Mouse (Mus musculus): ENCODE data around the gene Hist1h2ao. TPM values are rescaled to one million over a fixed set of nuclear protein-coding genes. Genes with fewer than 3 reads are reported as not detected.

Gene Hist1h2ao
- 9,267 and 13,368 TPM in 2 replicates for polyA plus RNA-seq (2012)

DNA sequence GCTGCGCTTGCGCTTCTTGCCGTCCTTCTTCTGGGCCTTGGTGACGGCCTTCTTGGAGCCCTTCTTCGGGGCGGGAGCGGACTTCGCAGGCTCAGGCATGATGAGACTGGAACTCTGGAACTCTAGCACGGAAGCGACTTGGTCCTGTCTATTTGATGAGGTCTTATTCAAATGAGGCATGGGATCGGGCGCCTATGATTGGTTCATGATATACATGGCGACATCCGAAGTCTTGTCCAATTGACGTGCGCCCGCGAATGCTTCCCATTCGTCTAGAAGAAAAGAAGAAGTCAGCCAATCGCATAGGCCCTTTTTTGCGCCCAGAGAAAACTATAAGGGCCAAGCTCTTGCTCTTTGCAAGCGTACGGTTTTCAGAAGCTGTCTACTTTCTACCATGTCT lies at the start of gene Hist1h2ao, which contains the start of gene Hist1h2bq:
Gene Hist1h2ao (plus strand): TSS at position 393 of the 400 bp plus-strand sequence.
Gene Hist1h2bq (minus strand): TSS at position 125 of the 400 bp plus-strand sequence.

DNA sequence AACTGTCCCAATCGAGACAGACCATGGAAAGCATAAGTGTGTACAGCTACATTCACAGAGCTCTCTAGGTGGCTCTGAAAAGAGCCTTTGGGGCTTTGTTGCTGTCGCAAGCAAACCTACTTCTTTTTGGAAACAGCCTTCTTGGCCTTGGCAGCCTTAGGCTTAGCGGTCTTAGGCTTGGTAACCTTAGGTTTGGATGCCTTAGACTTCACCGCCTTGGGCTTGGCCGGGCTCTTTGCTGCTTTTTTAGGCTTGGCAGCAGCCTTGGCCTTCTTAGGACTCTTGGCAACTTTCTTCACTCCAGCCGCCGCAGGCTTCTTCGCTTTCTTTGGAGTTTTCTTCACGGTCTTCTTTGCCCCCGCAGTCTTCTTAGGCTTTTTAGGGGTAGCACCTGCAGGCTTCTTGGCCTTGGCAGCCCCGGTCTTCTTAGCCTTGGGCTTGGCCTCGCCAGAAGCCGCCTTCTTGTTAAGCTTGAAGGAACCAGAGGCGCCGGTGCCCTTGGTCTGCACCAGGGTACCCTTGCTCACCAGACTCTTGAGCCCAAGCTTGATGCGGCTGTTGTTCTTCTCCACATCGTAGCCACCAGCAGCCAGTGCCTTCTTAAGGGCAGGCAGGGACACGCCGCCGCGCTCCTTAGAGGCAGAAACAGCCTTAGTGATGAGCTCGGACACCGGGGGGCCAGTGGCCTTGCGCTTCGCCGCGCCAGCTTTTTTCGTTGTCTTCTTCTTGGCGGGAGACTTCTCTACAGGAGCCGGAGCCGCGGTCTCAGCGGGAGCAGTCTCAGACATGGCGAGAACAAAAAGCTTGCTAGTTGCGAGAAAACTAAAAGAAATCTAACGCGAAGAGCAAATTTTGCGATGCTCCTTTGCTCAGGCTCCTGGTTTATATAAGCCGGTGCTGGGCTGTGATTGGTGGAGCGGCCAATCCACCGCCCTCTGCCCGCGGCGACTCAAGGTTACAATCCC lies 30.2 kb upstream of the Hist1h2ao start, which contains the start of gene Hist1h1b:
Gene Hist1h1b (minus strand): TSS at position 859 of the 965 bp plus-strand sequence.

DNA sequence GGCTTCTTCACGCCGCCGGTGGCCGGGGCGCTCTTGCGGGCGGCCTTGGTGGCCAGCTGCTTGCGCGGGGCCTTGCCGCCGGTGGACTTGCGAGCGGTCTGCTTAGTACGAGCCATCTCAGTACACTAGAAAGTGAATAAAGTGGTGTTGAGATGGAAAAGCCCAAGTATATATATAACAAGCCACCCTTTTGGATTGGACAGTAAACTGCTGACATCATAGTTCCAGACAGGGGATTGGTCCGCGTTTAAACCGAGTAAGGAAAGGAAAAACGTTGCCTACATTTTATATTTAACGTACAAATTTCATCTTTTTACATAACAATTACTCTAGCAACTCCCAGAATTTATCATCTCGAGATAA lies 27.0 kb upstream of the Hist1h2ao start, which contains the start of gene Hist1h3i:
Gene Hist1h3i (minus strand): TSS at position 116 of the 363 bp plus-strand sequence.

DNA sequence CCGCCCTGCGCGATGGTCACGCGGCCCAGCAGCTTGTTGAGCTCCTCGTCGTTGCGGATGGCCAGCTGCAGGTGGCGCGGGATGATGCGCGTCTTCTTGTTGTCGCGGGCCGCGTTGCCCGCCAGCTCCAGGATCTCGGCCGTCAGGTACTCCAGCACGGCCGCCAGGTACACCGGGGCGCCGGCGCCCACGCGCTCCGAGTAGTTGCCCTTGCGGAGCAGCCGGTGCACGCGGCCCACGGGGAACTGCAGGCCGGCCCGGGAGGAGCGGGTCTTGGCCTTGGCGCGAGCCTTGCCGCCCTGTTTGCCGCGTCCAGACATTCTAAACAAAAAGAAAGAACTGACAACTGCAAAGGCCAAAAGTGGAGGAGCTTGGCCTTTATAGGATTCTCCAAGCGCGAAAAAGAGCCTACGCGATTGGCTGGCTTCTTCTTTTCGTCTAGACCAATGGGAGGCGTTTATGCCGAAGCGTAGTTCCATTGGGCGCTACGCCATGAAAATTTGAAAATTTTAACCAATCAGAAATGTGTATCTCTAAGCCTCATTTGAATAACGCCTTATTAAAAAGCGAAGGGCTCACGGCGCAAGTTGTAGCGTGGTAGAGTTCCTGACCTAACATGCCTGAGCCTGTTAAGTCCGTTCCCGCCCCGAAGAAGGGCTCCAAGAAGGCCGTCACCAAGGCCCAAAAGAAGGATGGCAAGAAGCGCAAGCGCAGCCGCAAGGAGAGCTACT lies 23.2 kb upstream of the Hist1h2ao start, which contains the start of the genes Hist1h2an and Hist1h2bp:
Gene Hist1h2an (minus strand): TSS at position 320 of the 731 bp plus-strand sequence.
Gene Hist1h2bp (plus strand): TSS at position 563 of the 731 bp plus-strand sequence.

DNA sequence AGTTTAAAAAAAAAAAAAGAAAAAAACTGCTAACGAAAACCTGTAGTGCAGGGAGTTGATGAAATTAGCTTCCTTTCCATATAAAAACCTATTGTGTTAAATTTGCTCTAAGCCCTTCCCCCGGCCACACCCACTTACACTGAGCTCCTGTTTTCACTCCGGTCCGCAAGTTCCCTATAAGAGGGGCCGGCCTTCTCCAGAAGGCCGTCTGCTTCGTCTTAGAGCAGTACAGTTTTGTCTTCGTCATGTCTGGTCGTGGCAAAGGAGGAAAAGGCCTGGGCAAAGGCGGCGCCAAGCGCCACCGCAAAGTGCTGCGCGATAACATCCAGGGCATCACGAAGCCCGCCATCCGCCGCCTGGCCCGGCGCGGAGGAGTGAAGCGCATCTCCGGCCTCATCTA lies 1.3 kb downstream of the Hist1h2ao start, which contains the start of gene Hist1h4m:
Gene Hist1h4m (plus strand): TSS at position 208 of the 400 bp plus-strand sequence.

DNA sequence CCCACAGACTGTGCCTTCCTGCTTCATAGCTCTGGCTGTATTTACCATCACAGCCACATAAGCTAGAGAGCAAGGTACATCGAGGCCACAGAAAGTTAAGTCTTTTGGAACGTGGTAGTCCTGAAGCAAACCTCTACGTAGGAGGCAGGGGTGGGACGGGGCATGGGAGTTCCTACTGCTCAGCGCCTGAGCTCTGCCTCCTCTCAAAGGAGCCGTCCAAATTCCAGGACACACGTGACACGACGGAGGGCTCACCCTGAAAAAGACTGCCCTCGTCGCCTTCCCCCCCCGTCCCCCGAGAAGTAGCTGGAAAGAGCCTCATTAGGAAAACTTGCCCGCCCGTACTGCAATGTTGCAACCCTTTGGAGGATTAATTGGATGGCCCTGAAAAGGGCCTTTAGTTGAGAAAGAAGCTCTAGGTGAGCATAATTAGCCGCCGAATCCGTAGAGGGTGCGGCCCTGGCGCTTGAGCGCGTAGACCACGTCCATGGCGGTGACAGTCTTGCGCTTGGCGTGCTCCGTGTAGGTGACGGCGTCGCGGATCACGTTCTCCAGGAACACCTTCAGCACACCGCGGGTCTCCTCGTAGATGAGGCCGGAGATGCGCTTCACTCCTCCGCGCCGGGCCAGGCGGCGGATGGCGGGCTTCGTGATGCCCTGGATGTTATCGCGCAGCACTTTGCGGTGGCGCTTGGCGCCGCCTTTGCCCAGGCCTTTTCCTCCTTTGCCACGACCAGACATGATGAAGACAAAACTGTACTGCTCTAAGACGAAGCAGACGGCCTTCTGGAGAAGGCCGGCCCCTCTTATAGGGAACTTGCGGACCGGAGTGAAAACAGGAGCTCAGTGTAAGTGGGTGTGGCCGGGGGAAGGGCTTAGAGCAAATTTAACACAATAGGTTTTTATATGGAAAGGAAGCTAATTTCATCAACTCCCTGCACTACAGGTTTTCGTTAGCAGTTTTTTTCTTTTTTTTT lies 21.4 kb downstream of the Hist1h2ao start, which contains the start of gene Hist1h4n:
Gene Hist1h4n (minus strand): TSS at position 779 of the 977 bp plus-strand sequence.

DNA sequence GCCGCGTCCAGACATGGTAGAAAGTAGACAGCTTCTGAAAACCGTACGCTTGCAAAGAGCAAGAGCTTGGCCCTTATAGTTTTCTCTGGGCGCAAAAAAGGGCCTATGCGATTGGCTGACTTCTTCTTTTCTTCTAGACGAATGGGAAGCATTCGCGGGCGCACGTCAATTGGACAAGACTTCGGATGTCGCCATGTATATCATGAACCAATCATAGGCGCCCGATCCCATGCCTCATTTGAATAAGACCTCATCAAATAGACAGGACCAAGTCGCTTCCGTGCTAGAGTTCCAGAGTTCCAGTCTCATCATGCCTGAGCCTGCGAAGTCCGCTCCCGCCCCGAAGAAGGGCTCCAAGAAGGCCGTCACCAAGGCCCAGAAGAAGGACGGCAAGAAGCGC lies 23.2 kb downstream of the Hist1h2ao start, which contains the start of the genes Hist1h2ap and Hist1h2br:
Gene Hist1h2ap (minus strand): TSS at position 47 of the 400 bp plus-strand sequence.
Gene Hist1h2br (plus strand): TSS at position 283 of the 400 bp plus-strand sequence.

Other genes starting within 250 kb of the Hist1h2ao start
- gene Olfr1364, start 228.7 kb upstream of the Hist1h2ao start, polyA plus RNA-seq (2012) = not detected in 2 replicates
- not detected in 2 replicates for gene Olfr1362, start 196.4 kb upstream of the Hist1h2ao start, polyA plus RNA-seq (2012)
- not detected in 2 replicates for gene Olfr11, start 167.9 kb upstream of the Hist1h2ao start, polyA plus RNA-seq (2012)
- gene Olfr1361, start 147.1 kb upstream of the Hist1h2ao start, polyA plus RNA-seq (2012) = 0.03 TPM in 1 of 2 replicates, not detected in the other
- gene Olfr1360, start 133.1 kb upstream of the Hist1h2ao start, polyA plus RNA-seq (2012) = not detected in 2 replicates
- gene Olfr1359, start 112.4 kb upstream of the Hist1h2ao start, polyA plus RNA-seq (2012) = not detected in 2 replicates
- gene Hist1h2bl, start 94.3 kb upstream of the Hist1h2ao start, polyA plus RNA-seq (2012) = 1.1 and 2.1 TPM in 2 replicates
- gene Hist1h2ai, start 94.0 kb upstream of the Hist1h2ao start, polyA plus RNA-seq (2012) = 16.6 and 27.9 TPM in 2 replicates
- gene Hist1h3h, start 92.8 kb upstream of the Hist1h2ao start, polyA plus RNA-seq (2012) = 27.0 and 31.9 TPM in 2 replicates
- 1.7 and 4.9 TPM in 2 replicates for gene Hist1h2bm, start 88.4 kb upstream of the Hist1h2ao start, polyA plus RNA-seq (2012)
- gene Hist1h4j, start 75.4 kb upstream of the Hist1h2ao start, polyA plus RNA-seq (2012) = 2.5 and 5.2 TPM in 2 replicates
- gene Hist1h4k, start 60.0 kb upstream of the Hist1h2ao start, polyA plus RNA-seq (2012) = 19.1 and 29.2 TPM in 2 replicates
- 83.4 and 107 TPM in 2 replicates for gene Hist1h2ak, start 56.6 kb upstream of the Hist1h2ao start, polyA plus RNA-seq (2012)
- gene Hist1h2bn, start 56.3 kb upstream of the Hist1h2ao start, polyA plus RNA-seq (2012) = 6.8 and 17.1 TPM in 2 replicates
- 5.0 and 8.4 TPM in 2 replicates for gene Hist1h1b, start 29.8 kb upstream of the Hist1h2ao start, polyA plus RNA-seq (2012)
- gene Hist1h3i, start 27.1 kb upstream of the Hist1h2ao start, polyA plus RNA-seq (2012) = 37.8 and 49.3 TPM in 2 replicates
- gene Hist1h2an, start 23.2 kb upstream of the Hist1h2ao start, polyA plus RNA-seq (2012) = 29.4 and 41.7 TPM in 2 replicates
- 0.74 TPM in 2 replicates for gene Hist1h2bp, start 23.0 kb upstream of the Hist1h2ao start, polyA plus RNA-seq (2012)
- gene Hist1h2bq, start 268 bp upstream of the Hist1h2ao start, polyA plus RNA-seq (2012) = 2.3 and 7.9 TPM in 2 replicates
- 48.0 and 58.9 TPM in 2 replicates for gene Hist1h4m, start 1.3 kb downstream of the Hist1h2ao start, polyA plus RNA-seq (2012)
- gene Hist1h4n, start 21.7 kb downstream of the Hist1h2ao start, polyA plus RNA-seq (2012) = 4.8 and 10.5 TPM in 2 replicates
- 6,142 and 6,696 TPM in 2 replicates for gene Hist1h2ap, start 23.0 kb downstream of the Hist1h2ao start, polyA plus RNA-seq (2012)
- gene Hist1h2br, start 23.3 kb downstream of the Hist1h2ao start, polyA plus RNA-seq (2012) = 5.8 TPM in 1 of 2 replicates, not detected in the other
- gene Zfp184, start 134.6 kb downstream of the Hist1h2ao start, polyA plus RNA-seq (2012) = 0.39 and 0.64 TPM in 2 replicates
- 0.06 TPM in 1 of 2 replicates, not detected in the other for gene Pom121l2, start 170.7 kb downstream of the Hist1h2ao start, polyA plus RNA-seq (2012)
- 3.2 and 6.9 TPM in 2 replicates for gene Prss16, start 199.3 kb downstream of the Hist1h2ao start, polyA plus RNA-seq (2012)
- 5.4 and 12.3 TPM in 2 replicates for gene Hist1h2ah, start 225.1 kb downstream of the Hist1h2ao start, polyA plus RNA-seq (2012)
- 15.0 and 17.1 TPM in 2 replicates for gene Hist1h2bk, start 225.4 kb downstream of the Hist1h2ao start, polyA plus RNA-seq (2012)
- gene Hist1h4i, start 230.9 kb downstream of the Hist1h2ao start, polyA plus RNA-seq (2012) = 56.9 and 64.7 TPM in 2 replicates
- 31.0 and 38.1 TPM in 2 replicates for gene Hist1h2ag, start 232.5 kb downstream of the Hist1h2ao start, polyA plus RNA-seq (2012)
- gene Hist1h2bj, start 232.7 kb downstream of the Hist1h2ao start, polyA plus RNA-seq (2012) = 32.2 and 35.1 TPM in 2 replicates

Measured in megakaryocyte-erythroid progenitor cell, adult 5 weeks (primary cell).